Mouse (Mus musculus): ENCODE data around the gene Arhgef28.

GRCm38 (mm10) chr13:97857860-97858259 lies 348.4 kb downstream of the Arhgef28 start:
- TF ChIP-seq CTCF (IDR thresholded peaks at IDR 0.05; ENCODE audit: low read depth, low read length) (no peak), EP300 (IDR thresholded peaks at IDR 0.05; ENCODE audit: insufficient read depth, low read depth, low read length) (no peak), POLR2A (IDR thresholded peaks at IDR 0.05; ENCODE audit: insufficient read depth, low read length) (no peak)
